Mouse (Mus musculus): Measurements from ENCODE around the gene Nsd2. TPM values are rescaled to one million over a fixed set of nuclear protein-coding genes. Genes with fewer than 3 reads are reported as not detected.
"Not testable (repeated sequence)": the region's sequence is repeated elsewhere in the genome, so short reads cannot be mapped to it uniquely, and the experiment has no call there.

Gene Nsd2
- polyA plus RNA-seq, 1 experiment from 2014 or later, result 78.7 TPM

GRCm38 (mm10) chr5:33947035-33947434, 126.5 kb downstream of the Nsd2 start:
- H3K4me1 ChIP-seq (ENCODE audit: control insufficient read depth, insufficient read depth, low read length); H3K9me3 ChIP-seq (ENCODE audit: control insufficient read depth, low read length); ATAC-seq (ENCODE audit: insufficient number of reproducible peaks, low FRiP score, low TSS enrichment, low read depth); H3K27me3 ChIP-seq (ENCODE audit: control insufficient read depth, insufficient read depth, low read length); H3K27ac ChIP-seq (replicated peaks; ENCODE audit: low read depth, low read length); H3K4me3 ChIP-seq (ENCODE audit: low read depth, low read length); H3K36me3 ChIP-seq (ENCODE audit: control insufficient read depth, insufficient read depth, low read length); H3K9ac ChIP-seq (ENCODE audit: low read length); H3K4me2 ChIP-seq (ENCODE audit: low read depth, severe bottlenecking); DNase-seq (ENCODE audit: low spot score): not testable (repeated sequence)
- WGBS, result 83% methylated on average over 16 of the region's 16 CpGs

Small RNA genes within 50 kb of the gene (microRNA-seq; reads per million reads assigned to microRNA genes)
- not detected for gene Mir7024

Other genes starting within 250 kb of the Nsd2 start
- 74.5 and 74.8 TPM in 2 replicates for gene Fam53a, start 191.1 kb upstream of the Nsd2 start, polyA plus RNA-seq (2014; fragmentation: Nextera tagmentation; extraction: Ambion mirVana)
- 0.21 and 0.45 TPM in 2 replicates for gene Gm9903, start 190.8 kb upstream of the Nsd2 start, polyA plus RNA-seq (2014; fragmentation: Nextera tagmentation; extraction: Ambion mirVana)
- gene Slbp, start 168.2 kb upstream of the Nsd2 start, polyA plus RNA-seq (2014; fragmentation: Nextera tagmentation; extraction: Ambion mirVana), result 336 and 338 TPM in 2 replicates
- gene Tacc3, start 162.6 kb upstream of the Nsd2 start, polyA plus RNA-seq (2014; fragmentation: Nextera tagmentation; extraction: Ambion mirVana), result 316 and 328 TPM in 2 replicates
- 41.7 and 43.4 TPM in 2 replicates for gene Tmem129, start 162.3 kb upstream of the Nsd2 start, polyA plus RNA-seq (2014; fragmentation: Nextera tagmentation; extraction: Ambion mirVana)
- 11.6 TPM in 2 replicates for gene Fgfr3, start 99.1 kb upstream of the Nsd2 start, polyA plus RNA-seq (2014; fragmentation: Nextera tagmentation; extraction: Ambion mirVana)
- gene Letm1, start 37.9 kb upstream of the Nsd2 start, polyA plus RNA-seq (2014; fragmentation: Nextera tagmentation; extraction: Ambion mirVana), result 54.4 and 56.4 TPM in 2 replicates
- gene Nelfa, start 115.7 kb downstream of the Nsd2 start, polyA plus RNA-seq (2014; fragmentation: Nextera tagmentation; extraction: Ambion mirVana), result 71.0 and 78.7 TPM in 2 replicates
- gene Gm1673, start 162.7 kb downstream of the Nsd2 start, polyA plus RNA-seq (2014; fragmentation: Nextera tagmentation; extraction: Ambion mirVana), result 150 and 154 TPM in 2 replicates
- 0.09 and 0.21 TPM in 2 replicates for gene Nat8l, start 175.3 kb downstream of the Nsd2 start, polyA plus RNA-seq (2014; fragmentation: Nextera tagmentation; extraction: Ambion mirVana)

Measured in limb, embryonic 11.5 days (tissue).